Mouse (Mus musculus): ENCODE data around the gene H2-Eb2. TPM values are rescaled to one million over a fixed set of nuclear protein-coding genes. Genes with fewer than 3 reads are reported as not detected.

The H2-Eb2 gene
- polyA plus RNA-seq (2015; fragmentation: Nextera tagmentation; extraction: Ambion mirVana): not detected in 2 replicates

DNA sequence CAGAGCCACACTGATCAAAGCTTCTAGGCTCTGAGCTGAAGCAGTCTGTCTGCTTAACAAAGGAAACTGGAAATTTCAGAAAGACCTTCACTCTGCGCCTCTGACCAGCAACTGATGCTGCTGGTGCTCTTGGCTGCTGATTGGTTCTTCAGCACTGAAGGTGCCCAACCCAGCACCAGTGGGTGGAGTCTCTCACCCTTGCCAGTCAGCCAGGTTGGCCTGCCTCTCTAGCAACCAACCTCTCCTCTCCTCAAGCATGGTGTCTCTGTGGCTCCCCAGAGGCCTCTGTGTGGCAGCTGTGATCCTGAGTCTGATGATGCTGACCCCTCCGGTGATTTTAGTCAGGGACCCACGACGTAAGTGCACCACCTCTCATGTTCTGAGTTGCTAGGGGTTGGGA is at the start of gene H2-Eb2:
TSS of gene H2-Eb2 (plus strand) at position 230 of the 400 bp plus-strand sequence.
- no peak within 1 kb of the TSS for H3K4me3 ChIP-seq (ENCODE audit: low read depth, low read length)
- no peaks in the 10 kb centered on the region for H3K27me3 ChIP-seq (replicated peaks; ENCODE audit: control insufficient read depth, insufficient read depth, low read length)
- no peak for ATAC-seq
- TF ChIP-seq CTCF (IDR thresholded peaks at IDR 0.05; ENCODE audit: low read depth): no peak
- H3K36me3 ChIP-seq (ENCODE audit: control insufficient read depth, insufficient read depth): no peaks in the 10 kb centered on the region
- no peak within 1 kb of the TSS for H3K27ac ChIP-seq (ENCODE audit: low read depth, low read length)
- WGBS: 54% methylated on average over 4 of the region's 4 CpGs
- no peak within 1 kb of the TSS for H3K9ac ChIP-seq (ENCODE audit: low read depth, low read length)
- H3K9me3 ChIP-seq (ENCODE audit: control insufficient read depth): no peaks in the 10 kb centered on the region
- no peak within 1 kb of the TSS for H3K4me2 ChIP-seq (replicated peaks; ENCODE audit: low read depth)
- H3K4me1 ChIP-seq (replicated peaks; ENCODE audit: control insufficient read depth, insufficient read depth, low read length): no peaks in the 10 kb centered on the region

DNA sequence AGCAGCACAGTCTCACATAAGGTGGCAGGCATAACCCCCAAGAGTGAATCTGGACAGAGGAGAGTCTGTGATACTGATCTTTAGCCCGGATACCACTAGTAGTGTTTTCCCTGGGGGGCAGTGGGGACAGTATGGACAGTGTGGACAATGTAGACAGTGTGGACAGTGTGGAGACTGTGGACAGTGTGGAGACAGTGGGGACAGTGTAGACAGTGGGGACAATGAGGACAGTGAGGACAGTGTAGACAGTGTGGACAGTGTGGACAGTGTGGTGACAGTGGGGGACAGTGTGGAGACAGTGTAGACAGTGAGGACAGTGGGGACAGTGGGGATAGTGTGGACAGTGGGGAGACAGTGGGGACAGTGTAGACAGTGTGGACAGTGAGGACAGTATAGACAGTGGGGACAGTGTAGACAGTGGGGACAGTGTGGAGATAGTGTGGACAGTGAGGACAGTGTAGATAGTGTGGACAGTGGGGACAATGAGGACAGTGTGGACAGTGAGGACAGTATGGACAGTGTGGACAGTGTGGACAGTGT is 44.9 kb upstream of the H2-Eb2 start:
- WGBS: 88% methylated on average over 1 of the region's 1 CpGs
- Histone ChIP-seq H3K9me3 (ENCODE audit: control insufficient read depth) (peaks cover 4% of the 10 kb centered on the region; the same call in 1 of the 2 replicates), H3K9ac (ENCODE audit: low read depth, low read length) (no peak overlapping the region), H3K4me3 (ENCODE audit: low read depth, low read length) (no peak overlapping the region), H3K27me3 (replicated peaks; ENCODE audit: control insufficient read depth, insufficient read depth, low read length) (no peaks in the 10 kb centered on the region; the same call in 1 of the 2 replicates), H3K4me1 (replicated peaks; ENCODE audit: control insufficient read depth, insufficient read depth, low read length) (no peaks in the 10 kb centered on the region), H3K36me3 (ENCODE audit: control insufficient read depth, insufficient read depth) (no peaks in the 10 kb centered on the region), H3K4me2 (replicated peaks; ENCODE audit: low read depth) (no peak overlapping the region), H3K27ac (ENCODE audit: low read depth, low read length) (no peak overlapping the region)
- no peak for ATAC-seq
- no peak for TF ChIP-seq CTCF (IDR thresholded peaks at IDR 0.05; ENCODE audit: low read depth)

DNA sequence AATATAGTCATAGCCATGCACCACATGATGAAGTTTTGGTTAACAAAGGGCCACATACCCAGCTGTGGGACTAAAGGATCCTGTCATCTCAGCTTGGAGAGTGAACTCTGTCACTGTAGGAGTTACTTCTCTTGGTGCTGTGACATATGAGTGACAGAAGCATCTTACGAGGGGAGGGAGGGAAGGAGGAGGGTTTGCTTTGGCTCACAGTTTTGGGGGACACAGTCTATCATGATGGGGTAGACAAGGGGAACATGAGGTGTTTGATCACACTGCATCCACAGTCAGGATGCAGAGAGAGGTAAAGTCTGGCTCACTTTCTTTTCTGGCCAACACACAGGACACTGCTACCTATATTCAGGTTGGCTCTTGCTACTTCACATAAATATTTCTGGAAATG is 43.6 kb upstream of the H2-Eb2 start:
- Histone ChIP-seq H3K4me3 (ENCODE audit: low read depth, low read length) (no peak overlapping the region), H3K4me2 (replicated peaks; ENCODE audit: low read depth) (no peak overlapping the region), H3K27me3 (replicated peaks; ENCODE audit: control insufficient read depth, insufficient read depth, low read length) (no peaks in the 10 kb centered on the region; the same call in 1 of the 2 replicates), H3K9ac (ENCODE audit: low read depth, low read length) (no peak overlapping the region), H3K9me3 (ENCODE audit: control insufficient read depth) (peaks cover 4% of the 10 kb centered on the region; the same call in 1 of the 2 replicates), H3K27ac (ENCODE audit: low read depth, low read length) (no peak overlapping the region), H3K36me3 (ENCODE audit: control insufficient read depth, insufficient read depth) (no peaks in the 10 kb centered on the region), H3K4me1 (replicated peaks; ENCODE audit: control insufficient read depth, insufficient read depth, low read length) (no peaks in the 10 kb centered on the region)
- 88% methylated on average over 1 of the region's 1 CpGs for WGBS
- TF ChIP-seq CTCF (IDR thresholded peaks at IDR 0.05; ENCODE audit: low read depth): no peak
- ATAC-seq: no peak

DNA sequence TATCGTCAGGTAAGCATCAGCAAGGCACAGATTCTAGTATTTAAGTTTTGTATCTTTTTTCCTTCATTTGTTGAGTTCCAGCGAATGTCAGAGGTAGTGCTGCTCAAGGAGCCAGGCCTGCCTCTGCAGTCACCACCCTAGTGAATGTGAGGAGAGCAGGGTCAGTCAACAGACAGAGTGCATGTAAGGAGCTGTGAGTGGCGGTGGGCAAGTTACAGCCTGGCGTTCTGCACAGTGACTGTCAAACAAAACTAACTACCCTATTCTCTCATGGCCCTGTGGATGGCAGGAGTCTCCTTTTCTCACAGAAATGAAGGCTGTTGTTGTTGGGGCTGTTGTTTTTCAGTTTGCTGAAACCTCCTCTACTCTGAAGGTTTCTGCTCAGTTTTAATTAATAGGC is 40.1 kb upstream of the H2-Eb2 start:
- Histone ChIP-seq H3K4me2 (replicated peaks; ENCODE audit: low read depth) (no peak overlapping the region), H3K9me3 (ENCODE audit: control insufficient read depth) (no peaks in the 10 kb centered on the region), H3K4me3 (ENCODE audit: low read depth, low read length) (no peak overlapping the region), H3K4me1 (replicated peaks; ENCODE audit: control insufficient read depth, insufficient read depth, low read length) (no peaks in the 10 kb centered on the region), H3K27ac (ENCODE audit: low read depth, low read length) (no peak overlapping the region), H3K9ac (ENCODE audit: low read depth, low read length) (no peak overlapping the region), H3K36me3 (ENCODE audit: control insufficient read depth, insufficient read depth) (no peaks in the 10 kb centered on the region), H3K27me3 (replicated peaks; ENCODE audit: control insufficient read depth, insufficient read depth, low read length) (no peaks in the 10 kb centered on the region; the same call in 1 of the 2 replicates)
- no peak for TF ChIP-seq CTCF (IDR thresholded peaks at IDR 0.05; ENCODE audit: low read depth)
- no peak for ATAC-seq
- WGBS: 83% methylated on average over 4 of the region's 4 CpGs

DNA sequence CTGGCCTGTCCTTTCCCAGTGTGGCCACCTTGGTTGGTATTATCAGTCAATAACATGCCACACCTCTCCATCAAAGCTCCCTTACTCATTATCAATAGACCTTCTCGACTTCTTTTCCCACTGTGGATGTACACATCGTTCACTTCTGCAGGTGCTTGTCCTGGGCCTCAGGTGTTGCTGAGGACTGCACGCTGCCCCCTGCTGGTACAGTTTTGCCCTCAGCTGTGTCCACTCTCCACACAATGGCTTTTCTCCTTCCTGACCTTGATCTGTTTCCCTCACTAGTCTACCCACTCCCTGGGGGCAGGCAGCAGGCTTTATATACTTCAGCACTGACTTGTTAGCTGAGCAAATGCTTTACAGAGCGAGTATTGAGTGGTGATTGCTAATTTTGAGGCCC is 39.6 kb upstream of the H2-Eb2 start:
- no peak for ATAC-seq
- 24% methylated on average over 4 of the region's 4 CpGs for WGBS

DNA sequence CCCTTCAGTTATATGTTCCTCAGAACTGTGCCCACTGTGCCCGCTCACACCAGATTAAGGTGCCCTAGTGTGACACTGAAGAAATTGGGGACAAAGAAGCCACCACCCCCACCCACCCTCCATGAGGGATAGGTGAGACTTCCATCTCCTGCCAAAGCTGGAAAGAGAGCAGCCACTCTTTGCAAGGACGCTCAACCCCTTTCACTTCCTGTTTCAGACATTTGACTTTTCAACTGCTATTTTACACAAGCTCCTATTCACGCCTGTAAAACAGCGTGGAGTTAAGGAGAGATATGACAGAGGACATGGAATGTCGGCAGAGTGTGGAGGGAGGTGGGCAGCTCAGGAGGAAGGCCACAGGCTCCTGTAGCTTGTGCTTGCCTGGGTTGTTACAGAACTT is 39.0 kb upstream of the H2-Eb2 start:
- Histone ChIP-seq H3K4me2 (replicated peaks; ENCODE audit: low read depth) (no peak overlapping the region), H3K4me1 (replicated peaks; ENCODE audit: control insufficient read depth, insufficient read depth, low read length) (no peaks in the 10 kb centered on the region), H3K36me3 (ENCODE audit: control insufficient read depth, insufficient read depth) (no peaks in the 10 kb centered on the region), H3K27ac (ENCODE audit: low read depth, low read length) (no peak overlapping the region), H3K27me3 (replicated peaks; ENCODE audit: control insufficient read depth, insufficient read depth, low read length) (no peaks in the 10 kb centered on the region), H3K9ac (ENCODE audit: low read depth, low read length) (no peak overlapping the region), H3K4me3 (ENCODE audit: low read depth, low read length) (no peak overlapping the region), H3K9me3 (ENCODE audit: control insufficient read depth) (no peaks in the 10 kb centered on the region)
- WGBS: 77% methylated on average over 5 of the region's 5 CpGs
- ATAC-seq: no peak
- no peak for TF ChIP-seq CTCF (IDR thresholded peaks at IDR 0.05; ENCODE audit: low read depth)

More for the DNA sequence above, 39.6 kb upstream of the H2-Eb2 start:
- H3K4me1 ChIP-seq (replicated peaks; ENCODE audit: control insufficient read depth, insufficient read depth, low read length): no peaks in the 10 kb centered on the region
- no peak overlapping the region for H3K4me2 ChIP-seq (replicated peaks; ENCODE audit: low read depth)
- no peaks in the 10 kb centered on the region for H3K9me3 ChIP-seq (ENCODE audit: control insufficient read depth)
- H3K9ac ChIP-seq (ENCODE audit: low read depth, low read length): no peak overlapping the region
- peak; percentile 80 for TF ChIP-seq CTCF (IDR thresholded peaks at IDR 0.05; ENCODE audit: low read depth)
- no peak overlapping the region for H3K4me3 ChIP-seq (ENCODE audit: low read depth, low read length)
- H3K27ac ChIP-seq (ENCODE audit: low read depth, low read length): no peak overlapping the region
- H3K36me3 ChIP-seq (ENCODE audit: control insufficient read depth, insufficient read depth): no peaks in the 10 kb centered on the region
- no peaks in the 10 kb centered on the region; the same call in 1 of the 2 replicates for H3K27me3 ChIP-seq (replicated peaks; ENCODE audit: control insufficient read depth, insufficient read depth, low read length)

Measured in intestine, postnatal 0 days (tissue).